Mouse (Mus musculus) adrenal gland, postnatal 10 days (tissue): Measurements from ENCODE around the gene Spry2. TPM values are rescaled to one million over a fixed set of nuclear protein-coding genes. Genes with fewer than 3 reads are reported as not detected.

Source experiments
- DNase-seq: peaks from one replicate; pipeline ENCODE4 v3.0.0; 2021; ENCODE audit warnings: mixed read lengths
- long read RNA-seq, 2 experiments: library from polyadenylated mRNA; stranded (forward); transcript quantifications; one replicate each; pipeline ENCODE4 v2.0.0; 2021
- total RNA-seq, 2 experiments: library from RNA; stranded (reverse); gene quantifications; 2 replicates each; pipeline ENCODE4 v1.2.3; 2021

Gene Spry2
- 10 to 100 TPM; 39.4 to 41.3 TPM for total RNA-seq
- long read RNA-seq, experiment 1, transcript Spry2-201 (2 exons, 2,087 nt), result major isoform, 11 of 11 reads
- long read RNA-seq, experiment 1, partial matches to known transcripts, result 0 of 11 reads
- long read RNA-seq, experiment 1, other reads (novel, unspliced or antisense), result 0 of 11 reads
- long read RNA-seq, experiment 2, partial matches to known transcripts, result 0 of 1 reads
- long read RNA-seq, experiment 2, other reads (novel, unspliced or antisense), result 0 of 1 reads

DNA sequence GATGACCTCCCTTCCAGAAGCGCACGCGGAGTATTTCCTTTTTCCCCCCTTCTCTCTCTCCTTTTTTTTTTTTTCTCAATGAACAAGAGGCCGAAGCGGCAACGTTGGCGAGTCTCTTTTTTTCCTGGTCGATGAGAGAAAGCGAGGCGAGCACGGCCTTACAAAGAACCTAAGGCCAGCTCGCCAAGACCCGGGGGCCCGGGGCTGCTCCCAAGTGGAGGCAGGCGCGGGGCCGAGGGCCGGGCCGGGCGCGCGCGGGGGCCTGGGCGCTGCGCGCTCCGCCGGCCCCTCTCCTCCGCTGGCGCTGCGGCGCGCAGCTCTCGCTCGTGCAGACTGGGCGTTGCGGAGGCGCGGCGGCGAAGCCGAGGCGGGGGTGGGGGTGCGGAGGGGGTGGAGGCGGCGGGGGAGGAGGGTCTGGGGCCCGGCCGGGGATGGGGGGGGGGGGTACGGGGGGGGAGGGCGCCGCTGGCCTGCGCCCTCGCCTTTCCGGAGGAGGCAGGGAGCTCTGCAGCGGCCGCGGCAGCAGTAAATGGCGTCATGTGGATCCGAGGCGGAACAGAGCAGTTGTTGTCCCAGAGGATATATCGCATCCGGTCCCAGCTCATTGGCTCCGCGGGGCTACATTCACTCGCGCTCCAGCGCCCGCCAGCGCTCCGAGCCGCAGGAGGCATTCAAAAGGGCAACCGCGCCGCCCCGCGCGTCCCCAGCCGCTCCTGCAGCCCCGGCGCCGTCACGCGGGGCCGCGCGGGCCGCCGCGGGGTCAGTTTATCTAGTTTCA lies at the start of gene Spry2:
Spry2 (minus strand) TSS at position 29 of the 778 bp plus-strand sequence.
- DNase-seq, result peak; percentile 96

DNA sequence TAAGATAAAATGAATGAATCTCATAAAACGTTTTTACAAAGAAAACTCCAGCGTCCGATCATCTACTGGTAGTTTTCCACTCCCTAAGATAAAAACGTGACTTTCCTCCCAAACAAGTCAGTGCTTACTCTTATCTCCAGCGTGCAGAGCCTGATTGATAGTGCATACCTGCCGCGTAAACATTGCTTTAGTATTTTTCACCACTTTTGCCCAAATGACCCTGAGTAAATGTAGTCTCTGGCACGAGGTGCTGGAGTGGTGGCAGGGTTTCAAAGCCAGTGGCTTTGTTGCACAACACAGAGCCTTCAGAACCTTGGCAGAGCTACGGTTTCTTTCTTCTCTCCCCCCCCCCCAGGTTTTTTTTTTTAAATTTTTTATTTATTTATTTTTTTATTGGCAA lies 44.7 kb upstream of the Spry2 start:
- DNase-seq, result peak; percentile 77

DNA sequence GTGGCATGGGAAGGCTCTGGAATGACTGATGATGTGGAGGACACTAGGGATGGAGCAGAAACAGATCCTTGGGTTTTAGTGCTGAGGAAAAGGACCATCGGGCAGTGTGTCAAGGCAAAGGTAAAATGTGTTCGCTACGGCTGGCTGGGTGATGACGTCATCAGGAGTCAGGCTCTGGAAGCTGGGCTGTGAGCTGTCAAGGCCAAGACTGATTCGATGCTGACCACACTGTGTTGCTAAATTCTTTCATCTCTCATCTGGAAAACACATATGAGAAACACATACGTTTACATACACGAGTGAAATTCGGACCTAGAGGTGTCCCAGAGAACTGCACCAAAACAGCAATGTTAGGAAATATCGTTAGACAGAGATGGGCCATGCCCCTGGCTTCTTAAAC lies 30.1 kb upstream of the Spry2 start:
- DNase-seq, result no peak

DNA sequence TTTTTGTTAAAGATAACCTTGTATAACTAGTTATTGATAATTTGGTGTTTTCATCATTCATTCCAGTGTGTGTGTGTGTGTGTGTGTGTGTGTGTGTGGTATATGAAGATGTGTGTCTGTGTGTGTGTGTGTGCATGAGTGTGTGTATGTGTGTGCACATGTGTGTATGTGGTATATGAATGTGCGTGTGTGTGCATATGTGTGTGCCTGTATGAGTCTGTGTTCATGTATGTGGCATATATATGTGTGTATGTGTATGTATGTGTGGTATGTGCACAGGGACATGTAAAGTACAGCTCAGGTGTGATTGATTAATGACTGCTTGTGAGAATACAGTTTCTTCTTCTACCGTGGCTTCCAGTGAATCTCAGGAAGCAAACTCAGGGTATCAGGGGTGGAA lies 28.7 kb upstream of the Spry2 start:
- DNase-seq, result no peak

DNA sequence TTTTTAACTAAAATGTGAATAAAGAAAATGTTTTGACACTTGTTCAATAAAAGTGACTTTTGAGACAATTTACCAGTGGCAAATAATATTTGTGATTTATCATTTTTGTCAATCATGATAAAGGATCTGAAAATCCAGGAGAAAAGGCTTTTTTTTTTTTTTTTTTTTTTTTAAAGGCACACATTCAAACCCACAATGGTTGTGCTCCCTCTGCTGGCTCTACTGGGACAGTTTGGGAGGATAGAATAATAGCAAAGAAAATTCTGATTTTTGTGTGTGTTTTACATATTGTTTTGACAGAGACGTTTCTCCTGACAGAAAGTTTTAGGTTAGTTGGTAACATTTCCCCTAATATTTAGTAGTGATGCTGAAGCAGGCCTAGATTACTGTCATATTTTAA lies 28.1 kb upstream of the Spry2 start:
- no peak for DNase-seq

DNA sequence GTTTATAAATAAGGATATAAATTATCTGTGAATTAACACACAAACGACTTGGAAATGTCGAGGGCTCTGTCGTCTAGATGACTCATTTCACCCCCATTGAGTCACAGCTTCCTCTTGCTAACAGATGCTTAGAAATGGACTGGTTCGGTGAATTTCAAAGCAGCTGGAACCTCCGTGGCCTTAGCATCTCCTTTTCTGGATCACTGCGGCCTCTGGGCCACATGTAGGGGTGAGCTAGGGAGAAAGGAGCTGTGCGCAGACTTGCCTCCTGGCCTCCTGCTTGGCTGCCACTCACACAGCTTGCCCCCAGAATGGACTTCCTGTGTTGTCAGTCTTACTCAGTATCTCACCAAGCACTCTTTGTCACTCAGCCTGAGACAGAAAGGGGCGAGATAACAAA lies 26.3 kb upstream of the Spry2 start:
- peak; percentile 31 for DNase-seq

DNA sequence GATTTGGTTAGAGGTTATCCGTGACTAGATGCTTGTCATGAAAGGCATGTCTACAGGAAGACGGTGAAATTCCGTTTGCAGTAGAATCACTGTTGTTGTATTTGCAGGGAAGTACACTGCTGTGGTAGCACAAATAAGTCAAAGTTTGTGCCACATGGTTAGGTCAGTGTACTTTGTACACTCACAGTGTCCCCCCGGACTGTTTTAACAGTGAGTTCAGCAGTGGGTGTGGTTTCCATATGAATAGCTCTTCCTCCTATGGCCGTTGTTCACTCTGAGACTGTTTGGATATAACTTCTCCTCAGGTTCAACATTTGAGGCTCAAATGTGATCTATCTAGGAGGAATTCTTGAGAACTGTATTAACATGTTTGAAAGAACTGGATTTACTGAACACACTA lies 25.8 kb upstream of the Spry2 start:
- DNase-seq, result no peak

DNA sequence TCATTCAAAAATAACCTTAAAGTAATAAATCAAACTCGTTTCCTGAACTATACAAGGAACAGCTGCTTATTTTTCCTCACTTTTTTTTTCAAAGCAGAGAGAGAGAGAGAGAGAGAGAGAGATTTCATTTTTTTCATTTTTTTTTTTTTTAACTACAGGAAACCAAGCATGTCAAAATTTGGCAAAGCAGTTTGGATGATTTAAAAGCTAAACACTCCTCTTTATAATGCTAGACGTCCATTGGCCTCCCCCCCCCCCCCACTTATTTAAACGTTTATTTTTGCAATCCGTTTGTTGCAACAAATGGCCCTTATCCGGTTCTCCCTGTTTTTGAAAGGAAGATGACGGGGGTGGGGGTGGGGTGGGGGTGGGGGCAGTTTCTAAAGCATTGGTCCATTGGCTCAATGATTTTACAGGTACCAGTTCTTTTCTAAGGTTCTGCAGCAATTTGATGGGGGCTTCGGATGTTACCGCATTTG lies 24.6 kb upstream of the Spry2 start:
- no peak for DNase-seq

DNA sequence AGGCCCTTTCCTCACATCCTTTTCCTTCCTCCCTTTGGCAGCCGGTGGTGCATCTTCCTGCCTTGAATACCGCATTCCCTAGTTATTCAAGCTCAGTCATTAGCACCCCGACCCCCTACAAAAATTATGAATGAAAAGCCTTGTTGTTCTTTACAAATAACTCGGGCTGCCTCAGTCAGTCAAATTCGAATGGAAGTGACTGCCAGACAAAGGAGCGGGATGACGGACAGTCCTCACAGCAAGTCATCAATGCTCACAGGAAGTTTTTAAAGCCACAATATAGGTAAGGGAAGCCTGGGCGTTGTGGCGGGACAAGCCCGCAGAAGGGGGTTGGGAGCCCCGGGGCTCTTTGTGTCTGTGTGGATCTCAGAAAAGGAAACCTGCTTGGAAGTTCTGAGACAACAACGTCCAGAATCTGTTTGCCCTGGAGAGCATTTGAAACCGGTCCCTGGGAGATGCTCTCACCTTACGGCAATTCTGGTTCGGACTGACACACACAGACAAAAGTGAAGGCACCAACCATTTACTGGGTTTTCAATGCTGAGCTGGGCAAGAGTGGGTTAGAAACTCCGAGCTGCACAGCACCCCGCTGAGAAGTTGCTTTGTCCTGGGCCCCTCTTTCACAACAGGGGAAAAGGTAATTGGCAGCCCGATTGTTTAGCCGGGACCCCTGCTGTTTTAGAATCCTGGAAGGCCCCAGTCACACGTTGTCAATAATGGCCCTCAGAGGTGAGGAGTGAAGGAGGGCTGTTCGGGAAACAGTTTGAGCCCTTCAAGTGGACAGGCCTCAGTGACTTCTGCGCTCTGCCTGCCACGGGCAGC lies 24.0 kb upstream of the Spry2 start:
- DNase-seq, result no peak

DNA sequence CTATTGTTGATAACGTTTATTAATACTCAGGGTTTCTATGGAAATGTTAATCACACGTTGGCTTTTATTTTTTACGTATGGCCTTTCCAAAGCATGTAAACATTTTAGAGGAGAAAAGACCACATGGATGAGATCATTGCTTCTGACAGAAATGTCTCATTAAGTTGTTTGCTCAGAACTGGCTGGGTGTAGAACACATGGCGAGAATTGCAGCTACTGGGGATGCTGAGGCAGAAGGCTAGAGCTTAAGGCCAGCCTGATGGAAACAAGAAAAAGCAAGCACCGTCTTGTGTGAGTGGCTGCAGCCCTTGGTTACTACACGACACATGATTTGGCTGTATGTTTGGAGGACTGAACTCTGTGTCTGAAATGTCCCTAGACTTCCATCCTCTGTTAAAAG lies 10.6 kb upstream of the Spry2 start:
- no peak for DNase-seq

DNA sequence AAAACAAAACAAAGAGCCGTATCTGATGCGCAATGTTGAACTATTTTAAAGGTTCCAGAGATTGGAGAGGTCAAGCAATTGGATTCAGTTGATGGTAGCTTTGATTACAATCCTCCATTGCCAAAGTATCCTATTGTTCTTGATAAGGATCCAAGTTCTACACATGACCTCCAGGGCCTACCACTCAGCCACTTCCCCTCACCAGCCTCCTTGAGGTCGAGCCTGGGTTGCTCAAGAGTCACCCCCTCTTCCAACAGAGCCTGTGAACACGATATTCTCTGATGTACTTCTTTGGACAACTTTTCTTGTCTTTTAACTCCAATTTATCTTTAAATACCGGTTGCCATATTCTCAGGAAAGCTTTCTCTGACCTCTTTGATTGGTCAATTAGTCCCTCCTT lies 9.3 kb upstream of the Spry2 start:
- no peak for DNase-seq

DNA sequence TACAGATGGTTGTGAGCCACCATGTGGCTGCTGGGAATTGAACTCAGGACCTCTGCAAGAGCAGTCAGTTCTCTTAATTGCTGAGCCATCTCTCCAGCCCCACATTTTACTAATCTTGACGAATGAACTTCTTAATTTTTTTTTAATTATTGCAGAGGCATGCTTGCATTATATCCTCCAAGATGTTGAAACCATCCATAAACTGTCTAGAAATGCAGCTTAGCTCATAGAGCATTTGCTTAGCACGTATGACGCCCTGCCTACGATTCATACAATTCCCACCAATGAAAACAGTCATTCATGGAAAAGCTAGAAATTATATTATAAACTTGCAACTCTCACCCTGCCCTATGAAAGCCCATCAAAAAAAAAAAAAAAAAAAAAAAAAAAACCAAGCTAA lies 8.9 kb upstream of the Spry2 start:
- DNase-seq, result no peak

DNA sequence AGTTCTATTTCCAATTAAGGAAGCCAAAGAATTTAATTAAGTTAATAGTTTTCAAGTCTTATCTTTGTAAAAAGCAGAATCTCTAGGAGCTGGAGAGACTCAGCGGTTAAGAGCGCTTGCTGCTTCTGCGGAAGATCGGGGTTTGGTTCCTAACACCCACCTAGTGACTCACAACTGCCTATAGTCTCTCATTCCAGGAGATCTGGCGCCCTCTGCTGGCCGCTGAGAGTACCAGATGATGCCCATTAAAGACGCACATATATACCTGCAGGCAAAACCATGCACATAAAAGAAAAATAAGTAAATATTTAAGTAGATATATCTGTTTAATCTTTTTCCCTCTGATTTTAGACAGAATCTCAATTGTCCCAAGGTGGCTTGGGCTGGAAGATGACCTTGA lies 6.2 kb upstream of the Spry2 start:
- peak; percentile 36 for DNase-seq

DNA sequence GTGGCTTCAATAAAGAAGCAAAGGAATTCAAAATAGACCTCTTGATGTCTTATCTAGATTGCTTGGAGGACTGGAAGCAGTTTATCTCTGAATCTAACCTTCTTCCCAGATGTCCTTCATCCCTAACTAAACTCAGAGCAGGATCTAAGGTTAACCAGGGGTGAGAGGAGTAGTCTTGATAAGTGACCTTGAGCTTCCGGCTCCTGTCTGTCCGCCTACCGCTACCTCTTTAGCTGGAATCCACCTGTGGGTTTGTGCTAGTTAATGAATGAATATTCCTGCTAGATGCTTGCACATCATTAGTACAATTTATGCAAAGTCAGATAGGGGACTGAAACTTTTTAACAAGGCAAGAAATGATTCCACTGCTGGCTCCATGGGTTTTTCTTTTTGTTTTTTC lies 4.2 kb upstream of the Spry2 start:
- DNase-seq, result no peak

DNA sequence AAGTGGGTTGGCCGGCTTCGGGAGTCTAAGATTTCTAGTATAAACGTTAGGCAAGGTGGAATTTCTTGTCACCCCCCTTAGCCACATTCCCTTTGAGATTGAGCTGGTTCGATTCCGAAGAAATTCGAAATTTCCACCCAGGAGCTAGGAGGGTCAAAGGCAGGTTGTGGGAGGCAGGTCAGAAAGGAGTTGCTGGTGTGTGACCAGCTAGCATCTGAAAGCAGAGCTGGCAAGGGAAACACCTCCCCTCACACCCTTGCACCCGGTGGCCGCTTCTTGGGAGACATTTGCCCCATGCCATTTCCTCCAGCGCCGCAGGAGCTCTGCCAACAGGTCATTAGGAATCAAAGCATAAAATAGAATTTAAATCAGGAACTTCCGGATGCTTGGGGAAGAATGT lies 2.5 kb upstream of the Spry2 start:
- peak; percentile 38 for DNase-seq

DNA sequence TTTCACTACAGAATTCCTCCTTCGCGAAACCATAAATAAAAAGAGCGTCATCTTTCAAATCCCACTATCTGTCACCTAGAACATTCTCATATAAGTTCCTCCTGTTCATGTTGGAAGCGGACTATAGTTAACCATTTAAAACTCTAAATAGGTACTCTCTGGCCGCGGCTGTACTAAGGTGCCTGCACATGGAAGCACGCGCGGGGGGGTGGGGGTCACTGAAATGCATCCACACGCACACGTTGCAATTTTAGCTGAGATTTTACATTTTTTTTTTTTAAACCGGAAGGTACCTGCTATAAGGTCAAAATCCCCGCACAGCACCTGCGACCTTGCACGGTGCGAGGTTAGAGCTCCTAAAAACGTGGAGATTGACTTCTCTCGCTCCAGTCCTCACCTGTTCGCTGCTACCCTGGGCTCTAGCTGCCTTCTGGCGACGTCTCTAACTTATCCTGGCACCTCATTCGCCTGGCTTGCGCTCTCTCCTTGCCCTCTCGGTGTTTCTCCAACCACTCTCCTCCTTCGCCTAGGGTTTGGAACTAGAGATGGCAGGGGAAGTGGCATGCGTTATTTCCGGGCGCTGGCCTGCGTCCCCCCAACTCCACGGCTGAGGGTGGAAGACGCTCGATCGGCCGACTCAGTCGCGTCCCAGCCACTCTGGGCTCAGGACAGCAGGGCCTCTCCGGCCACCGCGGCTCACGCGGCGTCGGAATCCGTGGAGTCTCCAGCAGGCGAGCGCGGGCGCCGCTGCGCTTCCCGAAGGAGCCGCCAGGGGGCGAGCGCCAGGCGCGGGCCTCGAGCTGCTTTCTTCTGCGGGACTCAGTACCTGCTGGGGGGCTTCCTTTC lies 1.9 kb upstream of the Spry2 start:
- peak; percentile 96 for DNase-seq

DNA sequence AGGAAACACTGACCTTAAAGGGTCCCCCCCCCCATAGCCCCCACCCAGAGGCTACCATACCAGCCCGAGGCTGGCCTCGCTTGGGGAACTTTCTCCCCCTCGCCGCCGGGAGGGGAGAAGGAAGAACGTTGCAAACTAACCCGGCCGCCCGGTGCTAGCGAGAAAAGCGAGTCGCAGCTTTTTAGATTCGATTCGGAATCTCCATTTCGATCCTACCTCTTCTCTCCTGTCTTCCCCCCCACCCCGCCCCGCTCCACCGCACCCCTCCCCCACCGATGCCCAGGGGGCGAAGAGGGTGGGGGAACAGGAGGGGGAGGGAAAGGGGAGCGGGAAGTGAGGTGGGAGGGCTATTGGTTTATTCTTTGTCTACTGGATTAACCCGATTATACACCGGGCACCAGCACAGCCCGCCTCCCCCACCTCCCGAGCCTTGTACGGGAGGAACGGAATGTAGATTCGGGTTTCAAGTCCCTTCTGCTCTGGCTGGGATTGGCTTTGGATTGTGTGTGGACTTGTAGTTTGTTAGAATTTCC lies 1.0 kb upstream of the Spry2 start:
- DNase-seq, result peak; percentile 78

DNA sequence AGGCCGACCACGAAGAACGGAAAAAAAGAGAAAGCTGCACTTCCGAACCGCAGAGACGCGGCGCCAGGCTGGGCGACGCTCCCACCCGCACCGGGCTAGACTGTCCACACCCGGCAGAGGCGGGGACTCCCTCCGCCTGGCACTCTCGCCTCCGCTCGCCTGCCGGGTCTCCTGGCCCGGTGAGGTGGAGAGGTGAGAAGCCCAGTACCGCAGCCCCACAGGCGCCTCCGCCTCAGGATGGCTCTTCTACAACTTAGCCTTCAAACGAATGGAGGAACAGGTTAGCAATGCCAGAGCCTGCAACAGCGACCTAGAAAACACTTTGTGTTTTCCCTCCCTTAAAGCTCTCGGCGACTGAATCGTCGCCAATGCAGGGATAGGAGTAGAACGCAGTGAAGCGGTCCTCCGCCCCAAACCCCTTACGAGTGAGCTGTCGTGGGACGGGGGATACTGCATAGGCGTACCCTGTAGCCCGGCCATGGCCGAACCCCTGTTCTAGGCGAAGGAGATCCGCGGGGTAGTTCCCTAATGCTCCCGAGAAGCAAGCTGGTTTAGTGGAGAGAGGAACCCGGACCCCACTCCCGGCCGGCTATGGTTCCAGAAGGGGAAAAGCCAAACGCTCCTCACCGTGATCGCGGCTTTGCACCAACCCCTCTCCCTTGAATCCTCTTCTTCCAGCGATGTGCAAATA lies 513 bp downstream of the Spry2 start:
- peak; percentile 73 for DNase-seq

DNA sequence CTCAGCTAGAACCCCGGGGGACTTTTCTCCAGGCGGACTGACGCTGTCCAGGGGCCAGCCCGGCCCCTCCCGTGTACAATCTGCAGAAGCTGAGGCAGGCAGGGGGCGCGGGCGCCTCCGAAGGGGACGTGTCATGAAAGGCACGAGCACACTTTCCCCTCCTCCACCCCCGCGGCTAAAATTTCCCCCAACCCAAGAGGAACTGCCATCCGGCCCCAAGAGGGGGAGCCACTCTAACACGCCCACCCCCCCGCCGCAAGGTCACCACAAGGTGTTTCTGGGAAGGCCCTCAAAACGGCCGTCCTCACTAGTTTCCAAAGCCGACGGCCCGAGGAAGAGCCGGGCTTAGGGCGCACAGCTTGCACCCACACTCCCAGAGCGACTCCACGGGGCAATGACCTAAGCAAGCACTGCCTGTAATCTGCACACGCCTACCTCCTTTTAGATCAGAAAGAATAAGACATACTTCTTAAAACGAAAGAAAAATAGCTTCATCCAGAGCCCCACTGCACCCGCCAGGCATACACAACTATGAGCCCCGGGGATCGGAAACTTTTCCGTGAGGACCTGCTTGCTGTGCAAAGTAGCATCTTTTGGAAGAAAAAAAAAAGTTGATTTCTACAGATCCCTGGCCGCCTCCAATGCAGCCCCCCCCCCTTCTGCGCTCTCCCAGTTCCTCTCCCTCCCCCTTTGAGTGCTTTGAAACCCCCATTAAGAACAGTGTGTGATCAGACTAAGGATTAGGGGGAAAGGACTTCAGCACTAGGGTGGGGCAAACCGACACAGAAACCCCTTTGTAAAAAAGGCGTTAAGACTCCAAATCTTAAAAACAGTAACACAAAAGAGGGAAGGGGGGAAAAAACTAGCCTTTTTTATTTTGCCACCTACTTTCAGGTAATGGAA lies 1.4 kb downstream of the Spry2 start:
- peak; percentile 77 for DNase-seq

DNA sequence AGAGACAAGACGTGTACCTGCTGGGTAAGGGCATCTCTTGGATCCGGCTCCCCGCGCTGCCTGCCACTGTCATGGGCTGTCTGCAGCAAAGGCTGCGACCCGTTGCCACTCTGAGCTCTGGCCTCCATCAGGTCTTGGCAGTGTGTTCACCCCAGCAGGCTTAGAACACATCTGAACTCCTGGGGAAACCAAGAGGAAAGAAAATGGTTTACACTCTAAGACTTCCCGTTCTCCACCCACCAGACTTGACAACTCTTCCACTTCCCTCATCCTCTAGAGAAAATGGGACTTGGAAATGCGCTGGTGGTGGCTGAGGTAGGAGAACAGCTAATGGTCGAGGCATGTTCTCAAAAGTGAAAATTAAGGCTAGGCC lies 3.0 kb downstream of the Spry2 start:
- DNase-seq, result no peak
